Mouse (Mus musculus) thymus, adult 2 months (tissue): ENCODE measurements around the gene Isoc2a. TPM values are rescaled to one million over a fixed set of nuclear protein-coding genes. Genes with fewer than 3 reads are reported as not detected.

ENCODE experiments used
- DNase-seq: peaks from one replicate; pipeline ENCODE4 v3.0.0; 2021
- H3K27ac ChIP-seq: fragments of 200-500 bp; 2 replicates; pipeline ENCODE4 v1.5.1; 2012; ENCODE audit warnings: low read length, control low read depth; ENCODE audit not compliant: control insufficient read depth, insufficient read depth
- H3K27me3 ChIP-seq: fragments of 200-500 bp; 2 replicates; pipeline ENCODE4 v1.6.1; 2012; ENCODE audit warnings: mild to moderate bottlenecking, low read length, moderate library complexity, mixed read lengths; ENCODE audit not compliant: control insufficient read depth, insufficient read depth
- H3K36me3 ChIP-seq: fragments of 200-500 bp; 2 replicates; pipeline ENCODE4 v1.6.1; 2012; ENCODE audit warnings: mild to moderate bottlenecking, low read length, moderate library complexity; ENCODE audit not compliant: control insufficient read depth, insufficient read depth
- H3K4me1 ChIP-seq: fragments of 200-500 bp; replicated peaks from 2 replicates; pipeline ENCODE4 v1.6.1; 2012; ENCODE audit warnings: low read length; ENCODE audit not compliant: control insufficient read depth, insufficient read depth
- H3K4me3 ChIP-seq: fragments of 200-500 bp; 2 replicates; pipeline ENCODE4 v1.5.1; 2012; ENCODE audit warnings: mild to moderate bottlenecking, low read length, control low read depth, moderate library complexity; ENCODE audit not compliant: control insufficient read depth, insufficient read depth
- CTCF ChIP-seq: fragments of 200-500 bp; IDR thresholded peaks from 2 replicates; pipeline ENCODE4 v1.5.1; 2012; ENCODE audit warnings: mild to moderate bottlenecking, control low read depth, low read length, moderate library complexity, borderline replicate concordance; ENCODE audit not compliant: control insufficient read depth, poor library complexity, insufficient read depth; ENCODE audit errors: extremely low read depth
- POLR2A ChIP-seq: fragments of 200-500 bp; IDR thresholded peaks from 2 replicates; pipeline ENCODE4 v1.6.1; 2012; ENCODE audit warnings: mild to moderate bottlenecking, low read length, control low read depth, moderate library complexity; ENCODE audit not compliant: control insufficient read depth, poor library complexity, insufficient read depth; ENCODE audit errors: extremely low read depth
- WGBS: fragments of 180-500 bp; shearing (Covaris S2); methylation state at CpG from one replicate; pipeline ENCODE4 v1.1.7; 2018; 5-methylcytosine and 5-hydroxymethylcytosine counted together
- polyA plus RNA-seq: library from polyadenylated mRNA; depleted of rRNA; stranded (reverse); fragments of >200 nt; gene quantifications from 2 replicates; pipeline ENCODE4 v1.2.3, GENCODE M21; 2012

Isoc2a gene
- polyA plus RNA-seq, 1 experiment = 20.5 TPM

DNA sequence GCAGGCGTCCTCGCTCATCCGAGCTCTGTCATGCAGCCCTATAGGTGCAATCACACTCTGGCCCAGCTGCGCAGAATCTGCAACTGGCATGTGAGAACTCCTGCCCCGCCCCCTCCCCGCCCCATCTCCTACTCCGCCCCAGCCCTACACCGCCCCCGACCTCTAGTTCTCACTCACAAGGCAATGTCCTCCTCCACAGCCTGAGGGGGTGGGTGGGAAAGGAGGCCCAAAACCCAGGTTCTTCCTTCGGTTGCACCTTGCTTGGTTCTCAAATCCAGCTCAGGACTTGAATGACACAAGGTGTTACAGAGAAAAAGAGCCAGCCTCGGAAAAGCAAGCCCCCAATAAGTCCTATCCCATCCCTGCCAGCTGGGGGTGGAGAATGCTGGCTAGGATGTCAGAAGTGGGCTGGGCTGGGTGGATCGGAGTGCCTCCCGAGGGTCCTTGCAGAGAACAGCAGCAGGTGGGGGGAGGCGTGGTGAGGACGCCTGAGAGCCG lies 34.3 kb upstream of the Isoc2a start:
- DNase-seq = no peak
- Histone ChIP-seq H3K27me3 (peaks cover 22% of the 10 kb centered on the region; the same call in 1 of the 2 replicates), H3K4me3 (no peak overlapping the region), H3K27ac (no peak overlapping the region), H3K4me1 (peaks cover 7% of the 10 kb centered on the region; the same call in 1 of the 2 replicates), H3K36me3 (no peaks in the 10 kb centered on the region)
- WGBS = 1% methylated on average over 16 of the region's 16 CpGs
- TF ChIP-seq POLR2A (no peak), CTCF (no peak)

DNA sequence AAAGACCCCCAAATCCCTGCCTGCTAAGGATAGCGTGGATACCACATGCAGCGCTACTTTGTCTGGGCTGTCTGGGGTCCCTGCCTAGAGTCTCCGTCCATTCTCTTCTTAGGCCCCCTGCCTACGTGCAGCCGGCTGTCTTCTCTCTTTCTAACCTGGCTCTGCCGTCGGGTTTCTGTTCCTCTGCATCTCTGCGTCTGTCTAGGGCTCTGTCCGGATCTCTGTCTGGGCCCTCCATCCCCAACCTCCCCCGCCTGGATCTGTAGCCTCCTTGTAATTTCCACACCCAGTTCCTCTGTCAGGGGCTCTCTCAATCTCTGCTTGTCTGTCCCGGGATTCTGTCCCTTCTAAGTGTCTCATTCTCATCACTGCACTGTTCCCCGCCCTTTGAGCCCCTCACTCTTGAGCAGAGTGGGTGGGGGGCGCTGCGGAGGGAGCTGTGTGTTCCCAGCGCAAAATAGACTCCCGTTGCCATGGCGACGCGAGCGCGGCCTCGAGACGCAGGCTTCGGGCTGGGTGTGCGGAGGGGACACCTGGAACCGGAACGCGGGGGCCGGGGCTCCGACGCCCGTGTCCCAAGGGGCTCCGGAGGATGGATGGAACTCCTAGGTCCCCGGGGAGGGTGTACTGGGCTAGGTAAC lies 33.2 kb upstream of the Isoc2a start:
- Histone ChIP-seq H3K27ac (no peak overlapping the region), H3K27me3 (peaks cover 21% of the 10 kb centered on the region; the same call in 1 of the 2 replicates), H3K36me3 (no peaks in the 10 kb centered on the region), H3K4me3 (no peak overlapping the region), H3K4me1 (peaks cover 7% of the 10 kb centered on the region; the same call in 1 of the 2 replicates)
- TF ChIP-seq CTCF (no peak), POLR2A (no peak)
- DNase-seq = no peak
- WGBS = 6% methylated on average over 34 of the region's 34 CpGs

GRCm38 (mm10) chr7:4844245-4844916 lies 32.6 kb upstream of the Isoc2a start, which contains the start of gene Shisa7:
Gene Shisa7 (minus strand): TSS chr7:4844696.
- 14% methylated on average over 41 of the region's 41 CpGs for WGBS
- H3K4me3 ChIP-seq = no peak within 1 kb of the TSS
- peaks cover 7% of the 10 kb centered on the region; the same call in 1 of the 2 replicates for H3K4me1 ChIP-seq
- TF ChIP-seq CTCF = no peak
- TF ChIP-seq POLR2A = no peak
- H3K27me3 ChIP-seq = peaks cover 21% of the 10 kb centered on the region; the same call in 1 of the 2 replicates
- H3K36me3 ChIP-seq = no peaks in the 10 kb centered on the region
- no peak for DNase-seq
- no peak within 1 kb of the TSS for H3K27ac ChIP-seq

GRCm38 (mm10) chr7:4844917-4845309 lies 32.0 kb upstream of the Isoc2a start:
- 28% methylated on average over 13 of the region's 13 CpGs for WGBS
- no peak for TF ChIP-seq CTCF
- H3K4me1 ChIP-seq = peaks cover 7% of the 10 kb centered on the region; the same call in 1 of the 2 replicates
- no peaks in the 10 kb centered on the region for H3K36me3 ChIP-seq
- no peak overlapping the region for H3K27ac ChIP-seq
- no peak for DNase-seq
- no peak overlapping the region for H3K4me3 ChIP-seq
- H3K27me3 ChIP-seq = peaks cover 21% of the 10 kb centered on the region; the same call in 1 of the 2 replicates

- TF ChIP-seq CTCF (no peak), POLR2A (no peak)
- 82% methylated on average over 9 of the region's 9 CpGs for WGBS
These were observed 27.6 kb upstream of the Isoc2a start for GRCm38 (mm10) chr7:4849372-4849771.

DNA sequence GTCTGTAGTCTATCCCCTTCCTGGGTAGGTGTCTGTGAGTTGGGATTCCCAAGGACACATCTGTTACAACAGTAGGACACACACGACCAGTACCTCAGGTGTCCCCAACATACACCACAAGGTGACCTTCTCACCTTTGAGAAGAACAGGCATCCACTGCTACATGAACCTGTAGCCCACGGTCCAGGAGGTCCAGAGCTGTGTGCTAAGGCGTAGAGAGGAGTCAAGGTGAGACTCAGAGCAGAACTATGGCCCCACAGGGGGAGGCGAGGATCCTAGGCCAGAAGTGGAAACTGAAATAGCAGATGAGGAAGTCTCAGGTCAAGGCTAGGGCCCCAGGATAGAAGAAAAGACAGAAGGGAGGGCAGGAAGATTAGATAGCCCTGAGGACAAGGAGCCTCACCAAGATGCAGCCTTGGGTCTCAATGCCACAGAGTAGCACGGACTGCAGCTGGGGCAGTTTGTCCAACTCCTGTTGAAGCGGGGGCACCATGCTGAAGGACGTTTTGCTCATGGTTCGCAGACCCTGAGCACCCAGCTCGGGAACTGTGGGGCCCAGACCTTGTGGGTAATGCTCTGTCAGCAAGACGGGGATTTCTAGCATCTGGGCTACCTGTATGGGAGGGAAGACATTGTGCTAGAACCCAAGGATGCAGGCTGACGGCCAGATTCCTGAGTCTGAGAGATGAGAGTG lies 26.2 kb upstream of the Isoc2a start:
- Histone ChIP-seq H3K36me3 (no peaks in the 10 kb centered on the region), H3K27me3 (no peaks in the 10 kb centered on the region), H3K4me1 (no peaks in the 10 kb centered on the region), H3K27ac (no peak overlapping the region), H3K4me3 (no peak overlapping the region)
- TF ChIP-seq CTCF (no peak), POLR2A (no peak)
- WGBS = 93% methylated on average over 11 of the region's 11 CpGs
- DNase-seq = no peak

More at GRCm38 (mm10) chr7:4849372-4849771, 27.6 kb upstream of the Isoc2a start:
- H3K27ac ChIP-seq = no peak overlapping the region
- H3K4me1 ChIP-seq = no peaks in the 10 kb centered on the region
- no peak overlapping the region for H3K4me3 ChIP-seq
- no peaks in the 10 kb centered on the region for H3K36me3 ChIP-seq
- DNase-seq = no peak
- peaks cover 5% of the 10 kb centered on the region; the same call in 1 of the 2 replicates for H3K27me3 ChIP-seq
